Mouse (Mus musculus) midbrain, embryonic 13.5 days (tissue): Measurements from ENCODE around the gene Zfp827. TPM values are rescaled to one million over a fixed set of nuclear protein-coding genes. Genes with fewer than 3 reads are reported as not detected.

ENCODE experiments used
- ATAC-seq: fragments of 200-750 bp; cut with Nextera tagmentation; 2 replicates; pipeline ENCODE4 v1.8.0; 2017; ENCODE audit warnings: mild to moderate bottlenecking, moderate TSS enrichment, moderate library complexity
- H3K27ac ChIP-seq: fragments of 300-500 bp; sonication (generic); 2 replicates; pipeline ENCODE4 v1.5.1; 2015; ENCODE audit warnings: inconsistent platforms, mild to moderate bottlenecking, moderate library complexity
- H3K27me3 ChIP-seq: fragments of 300-500 bp; sonication (generic); 2 replicates; pipeline ENCODE4 v1.6.1; 2015; ENCODE audit warnings: mild to moderate bottlenecking, inconsistent platforms
- H3K36me3 ChIP-seq: fragments of 300-500 bp; sonication (generic); 2 replicates; pipeline ENCODE4 v1.6.1; 2015; ENCODE audit warnings: mild to moderate bottlenecking, inconsistent platforms
- H3K4me1 ChIP-seq: fragments of 300-500 bp; sonication (generic); replicated peaks from 2 replicates; pipeline ENCODE4 v1.6.1; 2015; ENCODE audit warnings: inconsistent platforms
- H3K4me2 ChIP-seq: fragments of 300-500 bp; sonication (generic); replicated peaks from 2 replicates; pipeline ENCODE4 v1.6.1; 2015; ENCODE audit warnings: moderate library complexity, mild to moderate bottlenecking, inconsistent platforms
- H3K4me3 ChIP-seq: fragments of 300-500 bp; sonication (generic); replicated peaks from 2 replicates; pipeline ENCODE4 v1.5.1; 2015; ENCODE audit warnings: mild to moderate bottlenecking, inconsistent platforms
- H3K9ac ChIP-seq: fragments of 300-500 bp; sonication (generic); replicated peaks from 2 replicates; pipeline ENCODE4 v1.6.1; 2015; ENCODE audit warnings: mild to moderate bottlenecking, inconsistent platforms
- H3K9me3 ChIP-seq: fragments of 300-500 bp; sonication (generic); 2 replicates; pipeline ENCODE4 v1.6.1; 2016; ENCODE audit warnings: mild to moderate bottlenecking, inconsistent platforms
- WGBS: fragments of 180-500 bp; shearing (Covaris S2); methylation state at CpG from one replicate; pipeline ENCODE4 v1.1.7; 2015; 5-methylcytosine and 5-hydroxymethylcytosine counted together
- polyA plus RNA-seq: library from polyadenylated mRNA; unstranded; fragments of >200 nt; fragmentation: Nextera tagmentation; extraction: Ambion mirVana; gene quantifications from 2 replicates; pipeline ENCODE4 v1.2.1, GENCODE M21; 2015

Gene Zfp827
- polyA plus RNA-seq, 1 experiment from 2014 or later, result 14.6 TPM

DNA sequence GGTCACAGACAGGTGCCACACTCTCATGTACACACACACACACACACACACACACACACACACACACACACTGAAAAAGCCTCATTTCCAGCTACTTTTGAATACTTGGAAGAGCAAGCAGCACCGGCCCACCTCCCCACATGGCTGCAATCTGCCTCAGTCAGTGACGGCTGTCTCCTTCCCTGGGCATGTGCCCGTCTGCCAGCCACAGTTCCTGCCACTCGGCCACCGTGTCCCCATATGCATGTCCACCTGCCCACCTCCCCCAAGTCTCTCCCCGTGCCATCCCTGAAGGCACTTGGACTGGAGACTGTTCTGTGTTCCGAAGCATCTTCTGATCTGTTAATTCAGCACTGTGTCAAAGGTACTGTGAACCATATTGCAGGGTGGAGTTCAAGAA lies 9.8 kb downstream of the Zfp827 start:
- no peak overlapping the region for H3K9ac ChIP-seq
- H3K27me3 ChIP-seq, result no peaks in the 10 kb centered on the region
- H3K4me1 ChIP-seq, result peaks cover 25% of the 10 kb centered on the region
- no peak overlapping the region for H3K4me3 ChIP-seq
- WGBS, result 91% methylated on average over 7 of the region's 7 CpGs
- ATAC-seq, result no peak
- peaks cover 13% of the 10 kb centered on the region; the same call in 1 of the 2 replicates for H3K36me3 ChIP-seq
- no peak overlapping the region for H3K27ac ChIP-seq
- no peak overlapping the region for H3K4me2 ChIP-seq
- H3K9me3 ChIP-seq, result no peaks in the 10 kb centered on the region

DNA sequence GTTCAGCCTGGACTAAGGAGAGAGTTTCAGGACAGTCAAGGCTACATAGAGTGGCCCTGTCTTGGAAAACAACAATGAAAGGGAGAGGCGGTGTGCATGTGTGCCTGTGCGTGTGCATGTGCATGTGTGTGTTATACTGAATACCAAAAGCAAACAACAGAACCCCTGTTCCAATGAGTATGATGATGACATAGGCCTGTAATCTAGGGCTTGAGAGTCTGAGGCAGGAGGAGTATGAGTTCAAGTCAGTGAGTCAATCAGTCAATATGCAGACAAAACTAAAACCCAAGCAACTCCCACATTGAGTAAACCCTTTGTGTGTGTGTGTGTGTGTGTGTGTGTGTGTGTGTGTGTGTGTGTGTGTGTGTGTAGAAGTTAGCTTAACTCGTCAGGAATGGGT lies 13.2 kb downstream of the Zfp827 start:
- H3K36me3 ChIP-seq, result peaks cover 13% of the 10 kb centered on the region; the same call in 1 of the 2 replicates
- WGBS, result 91% methylated on average over 3 of the region's 3 CpGs
- no peak overlapping the region for H3K9ac ChIP-seq
- H3K4me3 ChIP-seq, result no peak overlapping the region
- H3K4me2 ChIP-seq, result no peak overlapping the region
- H3K27ac ChIP-seq, result no peak overlapping the region
- no peak for ATAC-seq
- H3K4me1 ChIP-seq, result 0 out of 2 replicates have a peak, but pooled peaks cover 5% of the 10 kb centered on the region
- no peaks in the 10 kb centered on the region for H3K9me3 ChIP-seq
- no peaks in the 10 kb centered on the region for H3K27me3 ChIP-seq

DNA sequence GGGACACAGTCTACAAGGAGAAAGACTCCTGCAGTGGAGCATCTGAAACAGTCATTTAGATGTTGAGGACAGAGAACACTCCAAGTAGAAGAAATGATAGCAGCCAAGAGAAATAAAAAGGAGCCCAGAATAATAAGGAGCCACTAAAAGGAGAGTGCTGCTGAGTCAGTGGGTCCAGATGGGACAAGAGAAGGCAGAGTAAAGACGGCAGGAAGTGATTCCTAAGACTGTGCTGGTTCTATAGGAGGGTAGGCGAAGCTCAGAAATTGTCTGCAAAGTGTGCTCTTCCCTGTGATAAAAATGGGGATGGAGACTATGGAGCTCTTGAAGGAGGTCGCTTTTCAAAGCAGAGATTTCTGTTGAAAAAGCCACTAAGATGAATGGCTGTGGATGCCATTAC lies 14.0 kb downstream of the Zfp827 start:
- WGBS, result 81% methylated on average over 3 of the region's 3 CpGs
- Histone ChIP-seq H3K4me3 (no peak overlapping the region), H3K36me3 (peaks cover 13% of the 10 kb centered on the region; the same call in 1 of the 2 replicates), H3K4me2 (no peak overlapping the region), H3K9ac (no peak overlapping the region), H3K9me3 (no peaks in the 10 kb centered on the region), H3K27me3 (no peaks in the 10 kb centered on the region), H3K4me1 (no peaks in the 10 kb centered on the region), H3K27ac (no peak overlapping the region)
- no peak for ATAC-seq

DNA sequence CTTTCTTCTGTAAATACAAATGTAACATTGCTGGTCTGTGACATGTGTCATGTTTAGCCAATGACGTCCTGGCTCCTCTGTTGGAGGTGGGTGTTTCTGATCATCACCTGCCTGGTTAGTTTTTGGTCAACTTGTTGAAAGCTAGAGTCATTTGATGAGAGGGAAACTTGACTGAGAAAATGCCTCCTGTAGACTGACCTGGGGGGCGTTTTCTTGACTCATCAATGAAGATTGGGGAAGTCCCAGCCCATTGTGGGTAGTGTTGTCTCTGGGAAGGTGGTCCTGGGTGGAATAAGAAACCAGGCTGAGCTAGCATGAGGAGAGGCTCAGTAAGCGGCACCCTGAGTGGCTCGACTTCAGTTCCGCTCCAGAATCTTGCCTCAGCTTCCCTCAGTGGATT lies 16.4 kb downstream of the Zfp827 start:
- H3K27ac ChIP-seq, result no peak overlapping the region
- 97% methylated on average over 5 of the region's 5 CpGs for WGBS
- H3K9ac ChIP-seq, result no peak overlapping the region
- H3K9me3 ChIP-seq, result no peaks in the 10 kb centered on the region
- no peaks in the 10 kb centered on the region for H3K4me1 ChIP-seq
- H3K27me3 ChIP-seq, result no peaks in the 10 kb centered on the region
- 0 out of 2 replicates have a peak, but pooled peaks cover 9% of the 10 kb centered on the region for H3K36me3 ChIP-seq
- no peak overlapping the region for H3K4me3 ChIP-seq
- H3K4me2 ChIP-seq, result no peak overlapping the region
- no peak for ATAC-seq

DNA sequence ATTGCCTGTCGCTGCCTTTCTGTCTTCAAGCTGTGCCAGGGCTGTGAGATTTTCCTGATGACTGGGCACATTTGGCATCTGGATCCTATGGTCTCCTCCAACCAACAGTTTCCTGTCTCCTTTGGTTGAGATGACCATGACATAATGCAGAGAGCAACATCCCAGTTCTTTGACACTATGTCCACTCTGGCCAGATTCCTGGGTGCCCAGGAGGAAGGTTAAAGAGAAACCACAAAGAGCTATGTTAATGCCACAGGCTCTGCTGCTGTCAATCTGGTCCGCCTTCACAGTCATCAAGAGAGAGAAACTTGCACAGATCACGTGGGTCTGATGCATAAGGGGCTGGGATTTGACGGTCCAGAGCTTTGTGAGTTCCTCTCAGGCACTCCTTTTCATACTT lies 18.4 kb downstream of the Zfp827 start:
- no peak overlapping the region for H3K9ac ChIP-seq
- no peak for ATAC-seq
- 69% methylated on average over 4 of the region's 4 CpGs for WGBS
- no peaks in the 10 kb centered on the region for H3K9me3 ChIP-seq
- H3K4me1 ChIP-seq, result no peaks in the 10 kb centered on the region
- H3K27ac ChIP-seq, result no peak overlapping the region
- H3K27me3 ChIP-seq, result no peaks in the 10 kb centered on the region
- H3K36me3 ChIP-seq, result peaks cover 4% of the 10 kb centered on the region; the same call in 1 of the 2 replicates
- H3K4me2 ChIP-seq, result no peak overlapping the region
- H3K4me3 ChIP-seq, result no peak overlapping the region

DNA sequence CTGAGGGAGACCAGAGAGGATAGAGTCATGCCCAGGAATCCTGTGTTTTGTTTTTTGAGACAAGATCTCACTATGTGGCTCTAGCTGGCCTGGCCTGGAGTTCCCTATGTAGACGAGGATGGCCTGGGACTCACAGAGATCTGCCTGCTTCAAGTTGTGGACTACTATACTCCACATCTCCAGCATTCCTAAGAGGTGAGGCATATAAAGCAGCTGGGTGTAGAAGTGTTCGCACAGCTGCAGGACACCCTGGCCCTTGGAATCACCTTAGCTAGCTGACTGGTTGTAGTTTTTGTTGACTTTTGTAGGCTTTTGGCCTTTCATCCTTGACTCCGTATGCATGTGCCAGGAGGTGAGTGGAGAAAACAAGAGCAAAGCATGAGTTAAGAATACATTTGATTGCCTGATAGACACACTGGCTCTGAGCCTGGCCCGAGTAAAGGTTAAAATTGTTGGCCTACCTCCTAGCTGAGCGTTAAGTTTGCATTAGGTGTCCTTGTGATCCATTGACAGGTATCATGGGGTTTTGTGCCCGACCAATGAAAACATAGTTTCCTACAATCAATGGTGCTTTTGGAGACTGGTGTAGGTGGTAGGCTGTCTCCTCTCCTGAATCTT lies 20.3 kb downstream of the Zfp827 start:
- no peak overlapping the region for H3K27ac ChIP-seq
- no peak overlapping the region for H3K9ac ChIP-seq
- H3K4me2 ChIP-seq, result no peak overlapping the region
- H3K27me3 ChIP-seq, result no peaks in the 10 kb centered on the region
- H3K4me1 ChIP-seq, result peaks cover 3% of the 10 kb centered on the region; the same call in 1 of the 2 replicates
- ATAC-seq, result no peak
- no peaks in the 10 kb centered on the region for H3K9me3 ChIP-seq
- H3K4me3 ChIP-seq, result no peak overlapping the region
- 89% methylated on average over 6 of the region's 6 CpGs for WGBS
- peaks cover 4% of the 10 kb centered on the region; the same call in 1 of the 2 replicates for H3K36me3 ChIP-seq

DNA sequence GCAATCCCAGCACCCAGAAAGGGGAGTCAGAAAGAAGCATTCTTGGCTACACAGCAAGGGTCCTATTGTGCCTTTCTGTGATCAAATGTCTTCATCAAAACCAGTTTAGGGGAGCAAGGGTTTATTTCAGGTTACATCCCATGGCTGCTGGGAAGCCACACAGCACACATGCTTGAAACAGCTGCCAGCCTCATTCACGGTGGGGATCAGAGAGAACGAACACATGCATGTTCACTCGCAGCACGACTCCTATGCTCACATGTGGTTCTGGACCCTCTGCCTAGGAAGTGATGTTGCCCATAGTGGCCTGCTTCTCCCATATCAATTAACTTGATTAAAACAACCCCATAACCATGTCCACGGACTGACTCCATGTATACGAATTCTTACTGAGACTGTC lies 26.0 kb downstream of the Zfp827 start:
- no peak overlapping the region for H3K4me2 ChIP-seq
- H3K4me3 ChIP-seq, result no peak overlapping the region
- no peaks in the 10 kb centered on the region; the same call in 1 of the 2 replicates for H3K36me3 ChIP-seq
- H3K9ac ChIP-seq, result no peak overlapping the region
- H3K27me3 ChIP-seq, result no peaks in the 10 kb centered on the region
- peaks cover 17% of the 10 kb centered on the region; the same call in 1 of the 2 replicates for H3K4me1 ChIP-seq
- 89% methylated on average over 6 of the region's 6 CpGs for WGBS
- no peak overlapping the region for H3K27ac ChIP-seq
- no peak for ATAC-seq
- H3K9me3 ChIP-seq, result no peaks in the 10 kb centered on the region

DNA sequence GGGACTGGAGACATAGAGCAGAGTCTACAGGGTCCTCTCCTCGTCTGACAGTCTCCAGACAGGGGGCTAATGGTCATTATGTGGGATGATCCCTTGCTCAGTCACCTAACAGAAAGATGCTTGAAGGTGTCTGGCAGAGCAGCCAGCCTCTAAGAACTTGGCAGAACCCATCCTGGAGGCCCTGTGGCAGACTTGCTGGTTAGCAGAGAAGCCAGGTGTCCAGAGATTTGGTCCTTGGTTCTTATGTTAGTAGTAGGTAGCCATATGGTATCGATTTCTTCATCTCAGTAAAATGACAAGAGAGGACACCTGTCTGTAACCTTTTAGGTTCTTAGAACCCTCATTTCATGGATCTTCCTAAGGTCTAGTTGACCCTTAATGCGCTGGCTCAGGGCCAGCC lies 28.9 kb downstream of the Zfp827 start:
- no peak for ATAC-seq
- WGBS, result 90% methylated on average over 3 of the region's 3 CpGs
- H3K27me3 ChIP-seq, result no peaks in the 10 kb centered on the region
- no peak overlapping the region for H3K4me2 ChIP-seq
- H3K4me1 ChIP-seq, result peaks cover 19% of the 10 kb centered on the region; the same call in 1 of the 2 replicates
- H3K4me3 ChIP-seq, result no peak overlapping the region
- no peak overlapping the region for H3K27ac ChIP-seq
- no peaks in the 10 kb centered on the region for H3K9me3 ChIP-seq
- H3K9ac ChIP-seq, result no peak overlapping the region
- H3K36me3 ChIP-seq, result peaks cover 22% of the 10 kb centered on the region

DNA sequence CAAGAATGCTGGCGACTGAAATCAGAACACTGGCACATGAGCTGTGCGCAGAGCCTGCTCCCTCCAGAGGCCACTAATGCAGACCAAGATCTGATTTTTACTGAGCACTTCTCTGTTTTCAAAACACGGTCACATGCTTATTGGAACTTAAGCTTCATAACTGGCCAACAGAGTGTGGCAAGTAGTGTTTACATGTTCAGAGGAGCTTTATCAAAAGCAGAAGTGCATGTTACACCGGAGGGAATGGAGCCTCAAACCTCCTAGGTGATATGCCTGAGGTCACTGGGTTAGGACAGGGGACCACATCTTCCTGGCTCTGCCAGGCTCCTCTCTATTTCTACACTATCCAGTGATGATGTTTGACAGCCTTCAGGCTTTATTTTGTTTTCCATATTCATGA lies 31.1 kb downstream of the Zfp827 start:
- Histone ChIP-seq H3K36me3 (peaks cover 43% of the 10 kb centered on the region), H3K9me3 (no peaks in the 10 kb centered on the region), H3K4me2 (no peak overlapping the region), H3K27me3 (no peaks in the 10 kb centered on the region), H3K9ac (no peak overlapping the region), H3K4me3 (no peak overlapping the region), H3K4me1 (peaks cover 17% of the 10 kb centered on the region; the same call in 1 of the 2 replicates), H3K27ac (no peak overlapping the region)
- 87% methylated on average over 4 of the region's 4 CpGs for WGBS
- no peak for ATAC-seq

DNA sequence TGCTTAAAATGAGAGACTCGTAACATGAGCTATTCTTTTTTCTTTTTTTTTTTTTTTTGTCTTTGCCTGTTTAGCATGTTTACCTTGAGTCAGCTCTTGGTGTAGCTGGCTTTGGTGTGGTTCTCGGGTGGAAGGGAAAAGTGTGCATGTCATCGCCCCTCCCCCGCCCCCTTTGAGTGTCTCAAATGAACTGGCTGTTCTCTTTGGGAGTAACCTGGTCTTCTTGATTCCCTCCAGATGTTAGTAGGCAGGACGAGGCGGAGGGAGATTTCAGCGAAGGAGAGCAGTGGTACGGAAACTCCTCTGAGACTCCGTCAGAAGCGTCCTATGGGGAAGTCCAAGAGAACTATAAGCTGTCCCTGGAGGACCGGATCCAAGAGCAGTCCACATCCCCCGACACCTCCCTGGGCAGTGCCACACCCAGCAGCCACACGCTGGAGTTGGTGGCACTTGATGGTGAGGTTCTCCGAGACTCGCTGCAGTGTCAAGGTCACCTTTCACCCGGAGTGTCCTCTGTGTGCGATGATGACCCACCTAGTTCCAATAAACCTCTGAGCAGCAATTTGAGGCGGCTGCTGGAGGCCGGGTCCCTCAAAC lies 31.9 kb downstream of the Zfp827 start:
- no peak overlapping the region for H3K27ac ChIP-seq
- H3K4me1 ChIP-seq, result peaks cover 20% of the 10 kb centered on the region; the same call in 1 of the 2 replicates
- H3K36me3 ChIP-seq, result peaks cover 47% of the 10 kb centered on the region
- no peaks in the 10 kb centered on the region for H3K9me3 ChIP-seq
- H3K4me3 ChIP-seq, result no peak overlapping the region
- WGBS, result 88% methylated on average over 19 of the region's 19 CpGs
- H3K27me3 ChIP-seq, result no peaks in the 10 kb centered on the region
- no peak overlapping the region for H3K9ac ChIP-seq
- ATAC-seq, result no peak
- H3K4me2 ChIP-seq, result no peak overlapping the region

DNA sequence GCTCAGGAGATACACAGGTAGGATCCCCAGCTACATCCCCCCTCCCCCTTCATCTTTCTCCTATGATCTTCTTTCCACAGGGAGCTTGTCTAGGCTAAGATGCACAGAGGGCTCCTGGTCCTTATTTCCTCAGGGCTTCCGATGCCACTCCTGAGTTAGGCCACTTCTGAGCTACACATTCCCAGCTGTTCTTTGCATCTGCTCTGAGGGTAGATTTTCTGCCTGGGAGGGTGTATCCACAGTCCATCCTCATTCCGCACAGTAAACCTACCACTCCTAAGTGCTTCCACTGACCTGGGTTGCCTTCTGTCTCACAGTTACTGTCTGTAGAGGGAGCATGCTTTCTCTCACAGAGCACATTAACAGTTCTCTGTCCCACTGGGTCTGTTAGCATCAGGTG lies 37.7 kb downstream of the Zfp827 start:
- no peak for ATAC-seq
- H3K36me3 ChIP-seq, result peaks cover 65% of the 10 kb centered on the region
- H3K4me3 ChIP-seq, result no peak overlapping the region
- no peaks in the 10 kb centered on the region for H3K27me3 ChIP-seq
- H3K9me3 ChIP-seq, result no peaks in the 10 kb centered on the region
- no peak overlapping the region for H3K9ac ChIP-seq
- H3K4me1 ChIP-seq, result peaks cover 18% of the 10 kb centered on the region
- WGBS, result 94% methylated on average over 2 of the region's 2 CpGs
- H3K27ac ChIP-seq, result no peak overlapping the region
- no peak overlapping the region for H3K4me2 ChIP-seq

DNA sequence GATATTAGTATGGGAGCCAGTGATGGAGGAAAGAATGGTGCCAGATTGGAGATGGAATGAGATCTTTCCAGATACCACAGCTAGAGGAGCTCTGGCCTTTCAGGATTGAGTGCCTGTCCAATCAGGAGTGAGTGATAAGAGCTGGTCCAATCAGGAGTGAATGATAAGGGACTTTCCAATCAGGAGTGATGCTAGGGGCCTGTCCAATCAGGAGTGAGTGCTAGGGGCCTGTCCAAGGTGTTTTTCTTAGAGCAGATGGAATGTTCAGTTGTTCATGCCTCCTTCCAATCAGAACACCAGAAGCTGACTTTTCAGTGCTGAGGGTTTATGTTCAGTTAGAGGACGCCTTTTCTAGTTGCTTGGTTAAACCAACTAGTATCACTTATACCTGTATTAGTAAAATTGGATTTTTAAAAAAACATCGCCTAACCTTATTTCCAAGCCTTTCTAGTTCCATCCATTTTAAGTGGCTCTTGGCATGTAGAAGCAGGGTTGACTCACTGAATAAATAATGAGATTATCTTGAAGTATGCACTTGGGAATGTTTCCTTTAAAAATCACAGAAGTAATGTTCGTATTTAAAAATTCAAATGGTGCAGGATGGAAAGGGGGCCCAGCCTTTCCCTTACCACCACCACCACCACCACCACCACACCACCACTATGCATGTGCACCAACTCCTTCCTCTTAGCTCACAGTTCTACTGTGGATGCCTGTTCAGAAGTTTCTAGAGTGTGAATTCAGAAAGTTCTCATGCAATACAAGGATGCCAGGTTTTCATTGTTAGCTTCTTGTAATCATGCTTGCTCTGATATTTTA lies 39.8 kb downstream of the Zfp827 start:
- 84% methylated on average over 3 of the region's 3 CpGs for WGBS
- H3K4me2 ChIP-seq, result no peak overlapping the region
- no peak overlapping the region for H3K27ac ChIP-seq
- peaks cover 18% of the 10 kb centered on the region for H3K4me1 ChIP-seq
- no peaks in the 10 kb centered on the region for H3K27me3 ChIP-seq
- ATAC-seq, result no peak
- H3K9me3 ChIP-seq, result no peaks in the 10 kb centered on the region
- peaks cover 51% of the 10 kb centered on the region for H3K36me3 ChIP-seq
- no peak overlapping the region for H3K4me3 ChIP-seq
- H3K9ac ChIP-seq, result no peak overlapping the region
